Mouse (Mus musculus): ENCODE data around the gene Mta1. TPM values are rescaled to one million over a fixed set of nuclear protein-coding genes. Genes with fewer than 3 reads are reported as not detected.

Gene Mta1
- polyA plus RNA-seq, 1 experiment from 2014 or later = 16.3 TPM

DNA sequence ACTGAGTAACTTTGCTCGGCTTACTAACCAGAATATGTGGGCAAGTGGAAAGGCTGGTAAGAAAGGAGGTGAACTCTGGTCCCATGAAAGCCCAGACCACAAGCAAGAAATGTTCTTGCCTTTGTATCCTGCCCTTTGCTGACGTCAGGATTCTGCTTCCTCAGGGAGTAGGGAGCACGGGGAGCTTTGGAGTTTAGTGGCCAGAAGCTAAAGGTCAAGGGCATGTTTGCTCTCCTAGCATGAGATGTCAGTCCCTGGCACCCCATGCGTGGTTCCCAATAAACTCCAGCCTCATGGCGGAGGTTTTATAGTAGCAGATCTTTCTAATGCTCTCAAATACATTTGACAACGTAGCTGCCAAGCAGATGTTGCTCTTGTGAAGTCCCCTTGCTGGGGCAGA, 26.3 kb upstream of the Mta1 start:
- H3K4me1 ChIP-seq = peaks cover 21% of the 10 kb centered on the region
- H3K9ac ChIP-seq = no peak overlapping the region
- peaks cover 41% of the 10 kb centered on the region for H3K36me3 ChIP-seq
- H3K4me2 ChIP-seq = no peak overlapping the region
- ATAC-seq (replicated peaks; ENCODE audit: low FRiP score) = no peak
- no peaks in the 10 kb centered on the region for H3K27me3 ChIP-seq
- H3K27ac ChIP-seq = no peak overlapping the region
- no peak overlapping the region for H3K4me3 ChIP-seq (replicated peaks)
- H3K9me3 ChIP-seq (replicated peaks) = no peaks in the 10 kb centered on the region
- WGBS = 81% methylated on average over 6 of the region's 6 CpGs

DNA sequence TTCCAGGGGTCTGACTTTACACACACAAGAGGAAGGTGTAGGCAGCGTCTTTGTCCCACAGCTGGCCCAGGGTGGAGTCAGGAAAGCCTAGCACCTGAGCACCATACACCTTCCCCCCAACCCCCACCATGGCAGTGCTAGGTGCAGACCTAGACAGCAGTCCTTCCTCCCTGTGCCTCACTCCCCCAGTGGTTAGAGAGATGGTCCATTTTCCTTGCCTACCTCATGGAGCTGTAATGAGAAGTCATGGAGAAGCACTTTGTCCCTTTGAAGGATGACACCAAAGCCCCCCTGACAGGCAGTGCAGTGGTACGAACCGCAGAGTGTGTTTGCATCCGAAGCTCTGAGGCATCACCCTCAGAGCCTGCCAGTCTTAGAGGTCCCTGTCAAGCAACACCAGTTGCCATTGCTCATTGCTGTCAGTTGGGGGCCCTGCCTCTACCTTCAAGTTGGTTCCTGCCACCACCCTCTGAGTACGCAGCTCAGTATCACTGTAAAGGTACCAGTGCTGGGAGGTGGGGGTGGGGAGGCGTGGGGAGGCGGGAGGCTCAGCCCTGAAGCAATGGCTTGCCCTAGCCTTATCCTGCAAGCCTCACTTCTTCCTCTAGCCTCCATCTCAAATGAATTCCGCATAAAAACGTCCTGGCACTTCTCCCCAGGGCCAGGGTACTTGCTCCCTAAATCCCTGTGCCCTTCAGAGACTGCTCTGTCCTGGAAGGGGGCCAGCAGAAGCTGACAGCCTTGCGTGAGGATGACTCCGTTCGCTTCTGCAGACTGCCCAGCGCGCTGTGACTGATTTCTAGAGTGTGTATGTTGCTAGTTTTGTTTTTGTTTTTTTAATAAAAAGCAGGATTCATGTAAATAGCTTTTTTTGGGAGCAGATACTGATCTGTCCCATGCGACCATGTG, 24.4 kb upstream of the Mta1 start:
- Histone ChIP-seq H3K27ac (peak overlapping the region; percentile 94), H3K9me3 (replicated peaks) (no peaks in the 10 kb centered on the region), H3K27me3 (no peaks in the 10 kb centered on the region), H3K36me3 (peaks cover 35% of the 10 kb centered on the region), H3K4me2 (peak overlapping the region; percentile 94), H3K9ac (peak overlapping the region; percentile 55), H3K4me3 (replicated peaks) (peak overlapping the region; percentile 51), H3K4me1 (peaks cover 21% of the 10 kb centered on the region)
- peak; percentile 34 for ATAC-seq (replicated peaks; ENCODE audit: low FRiP score)
- 7% methylated on average over 15 of the region's 15 CpGs for WGBS

DNA sequence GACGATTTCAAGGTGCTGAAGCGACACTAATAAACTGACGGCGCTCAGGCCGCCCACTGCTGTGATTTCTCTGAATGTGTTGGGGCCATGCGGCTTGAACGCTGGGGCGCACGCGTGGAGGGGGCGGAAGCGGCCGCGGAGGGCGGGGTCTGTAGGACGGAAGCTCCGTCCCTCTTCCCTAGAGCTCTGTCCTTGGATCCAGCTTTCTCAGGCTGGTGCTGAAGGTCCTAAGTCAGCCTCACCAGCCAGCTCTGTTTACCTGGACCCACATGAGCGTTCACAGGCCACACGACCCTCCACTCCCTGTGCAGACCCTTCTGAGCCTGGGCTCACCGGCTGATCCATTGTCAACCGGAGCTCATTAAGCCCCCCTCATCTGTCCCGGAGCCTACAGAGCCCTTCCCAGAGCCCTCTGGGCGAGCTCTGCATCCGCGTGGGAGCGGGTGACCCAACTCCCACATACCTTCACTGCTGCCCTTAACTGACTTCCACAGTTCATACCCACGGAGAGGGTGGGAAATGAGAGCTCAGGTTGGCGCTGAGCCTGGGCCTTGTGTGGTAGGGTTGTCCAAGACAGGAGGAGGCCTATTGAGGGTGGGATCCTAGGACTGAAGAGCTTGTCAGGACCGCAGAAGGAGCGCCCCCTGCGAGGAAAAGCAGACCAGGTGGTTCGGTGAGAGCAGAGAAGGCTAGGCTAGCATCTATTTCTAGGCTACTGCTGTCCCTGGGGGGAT, 23.6 kb upstream of the Mta1 start, which contains the start of gene Tex22:
Tex22 (plus strand) TSS at position 174 of the 734 bp plus-strand sequence.
- peak within 1 kb of the TSS; percentile 94 for H3K4me2 ChIP-seq
- no peaks in the 10 kb centered on the region for H3K27me3 ChIP-seq
- ATAC-seq (replicated peaks; ENCODE audit: low FRiP score) = peak; percentile 93
- H3K9me3 ChIP-seq (replicated peaks) = no peaks in the 10 kb centered on the region
- 2% methylated on average over 32 of the region's 32 CpGs for WGBS
- H3K9ac ChIP-seq = peak within 1 kb of the TSS; percentile 55
- H3K36me3 ChIP-seq = peaks cover 27% of the 10 kb centered on the region
- peak within 1 kb of the TSS; percentile 51 for H3K4me3 ChIP-seq (replicated peaks)
- peaks cover 21% of the 10 kb centered on the region for H3K4me1 ChIP-seq
- H3K27ac ChIP-seq = peak within 1 kb of the TSS; percentile 94

DNA sequence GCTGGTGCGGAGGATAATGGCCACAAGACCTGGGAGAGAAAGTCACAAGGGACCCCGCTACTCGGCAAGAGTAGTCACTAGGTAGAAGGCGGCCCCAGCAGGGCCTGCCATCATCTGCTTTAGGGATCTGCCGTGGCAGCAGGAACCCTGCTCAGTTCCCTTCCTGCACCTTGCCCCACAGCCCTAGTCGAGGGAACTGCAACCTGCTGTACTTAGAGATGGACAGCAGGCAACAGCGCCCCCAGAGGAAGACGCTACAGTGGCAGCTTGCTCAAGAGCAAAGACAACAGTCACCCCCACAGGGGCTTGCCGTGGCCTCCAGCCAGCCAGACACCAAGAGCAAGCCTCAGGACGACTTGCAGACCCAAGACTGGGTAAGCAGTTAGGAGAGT, 23.0 kb upstream of the Mta1 start:
- ATAC-seq (replicated peaks; ENCODE audit: low FRiP score) = peak; percentile 79
- WGBS = 5% methylated on average over 10 of the region's 10 CpGs

DNA sequence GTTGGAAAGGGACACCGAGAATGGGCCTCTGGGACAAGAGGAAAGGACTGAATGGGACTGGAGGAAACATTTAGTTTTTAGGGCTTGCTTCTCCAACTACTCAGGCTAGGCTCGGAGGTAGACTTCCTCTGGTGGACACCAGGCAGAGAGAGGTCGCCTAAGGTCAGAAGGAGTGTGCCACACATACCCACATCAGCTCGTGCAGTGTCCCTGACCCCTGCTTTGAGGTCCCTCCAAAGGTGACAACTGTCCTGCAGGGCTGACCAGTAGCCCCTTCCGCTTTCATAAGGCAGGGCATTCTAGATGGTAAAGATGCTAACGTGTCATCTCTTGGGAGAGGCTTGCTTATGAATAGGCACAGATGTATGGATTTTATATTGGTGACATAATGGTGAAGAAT, 22.6 kb upstream of the Mta1 start:
- H3K27me3 ChIP-seq = no peaks in the 10 kb centered on the region
- peaks cover 21% of the 10 kb centered on the region for H3K4me1 ChIP-seq
- H3K4me3 ChIP-seq (replicated peaks) = 0 out of 2 replicates have a peak overlapping the region, but pooled peaks have one; percentile 51
- WGBS = 51% methylated on average over 6 of the region's 6 CpGs
- no peak for ATAC-seq (replicated peaks; ENCODE audit: low FRiP score)
- no peak overlapping the region for H3K9ac ChIP-seq
- peaks cover 17% of the 10 kb centered on the region for H3K36me3 ChIP-seq
- peak overlapping the region; percentile 94 for H3K4me2 ChIP-seq
- H3K9me3 ChIP-seq (replicated peaks) = no peaks in the 10 kb centered on the region
- H3K27ac ChIP-seq = peak overlapping the region; percentile 94; the same call in 1 of the 2 replicates

More for the DNA sequence above, 23.0 kb upstream of the Mta1 start:
- H3K27ac ChIP-seq = peak overlapping the region; percentile 94
- H3K9ac ChIP-seq = peak overlapping the region; percentile 55
- H3K9me3 ChIP-seq (replicated peaks) = no peaks in the 10 kb centered on the region
- H3K4me3 ChIP-seq (replicated peaks) = peak overlapping the region; percentile 51
- peaks cover 21% of the 10 kb centered on the region for H3K4me1 ChIP-seq
- H3K27me3 ChIP-seq = no peaks in the 10 kb centered on the region
- peaks cover 22% of the 10 kb centered on the region for H3K36me3 ChIP-seq
- peak overlapping the region; percentile 94 for H3K4me2 ChIP-seq

DNA sequence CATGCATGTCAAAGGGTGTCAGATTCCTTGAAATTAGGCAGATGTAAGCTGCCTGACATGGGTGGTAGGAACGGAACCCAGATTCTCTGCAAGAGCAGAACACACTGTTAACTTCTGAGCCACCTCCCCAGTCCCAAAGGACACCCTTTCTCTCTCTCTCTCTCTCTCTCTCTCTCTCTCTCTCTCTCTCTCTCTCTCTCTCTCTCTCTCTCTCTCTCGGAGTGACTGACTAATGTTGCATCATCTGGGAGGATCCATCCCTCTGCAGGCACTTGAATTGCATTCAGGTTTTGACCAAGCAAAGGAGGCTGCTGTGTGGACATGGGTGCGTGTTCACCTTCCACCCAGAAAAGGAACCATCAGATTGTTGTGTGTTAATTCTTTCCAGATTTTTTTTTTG, 10.8 kb upstream of the Mta1 start:
- no peaks in the 10 kb centered on the region for H3K9me3 ChIP-seq (replicated peaks)
- no peak overlapping the region for H3K27ac ChIP-seq
- ATAC-seq (replicated peaks; ENCODE audit: low FRiP score) = no peak
- 55% methylated on average over 3 of the region's 3 CpGs for WGBS
- H3K36me3 ChIP-seq = no peaks in the 10 kb centered on the region
- no peak overlapping the region for H3K9ac ChIP-seq
- 0 out of 2 replicates have a peak, but pooled peaks cover 4% of the 10 kb centered on the region for H3K27me3 ChIP-seq
- no peaks in the 10 kb centered on the region for H3K4me1 ChIP-seq
- H3K4me3 ChIP-seq (replicated peaks) = no peak overlapping the region
- H3K4me2 ChIP-seq = no peak overlapping the region

DNA sequence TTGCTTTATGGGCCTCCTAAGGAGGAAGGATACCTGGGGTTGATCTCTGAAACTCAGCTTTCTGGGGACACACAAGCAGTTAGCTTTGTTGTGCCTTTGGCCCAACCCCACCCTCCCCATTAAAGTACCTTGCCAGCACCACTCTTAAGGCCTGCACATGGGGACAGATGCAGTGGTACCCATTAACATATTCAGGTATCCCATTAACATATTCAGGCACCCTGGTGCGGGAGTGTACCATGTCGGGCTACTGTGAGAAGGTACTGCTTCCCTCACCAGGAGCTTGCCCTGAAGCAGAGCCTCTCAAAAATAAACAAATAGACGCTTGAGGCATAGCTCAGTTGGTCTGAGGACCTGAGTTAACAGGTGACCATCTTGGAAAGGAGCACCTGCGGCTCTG, 10.1 kb upstream of the Mta1 start:
- H3K4me2 ChIP-seq = no peak overlapping the region
- H3K9me3 ChIP-seq (replicated peaks) = no peaks in the 10 kb centered on the region
- H3K4me3 ChIP-seq (replicated peaks) = no peak overlapping the region
- no peak for ATAC-seq (replicated peaks; ENCODE audit: low FRiP score)
- 32% methylated on average over 4 of the region's 4 CpGs for WGBS
- 0 out of 2 replicates have a peak, but pooled peaks cover 4% of the 10 kb centered on the region for H3K27me3 ChIP-seq
- H3K4me1 ChIP-seq = no peaks in the 10 kb centered on the region
- no peak overlapping the region for H3K9ac ChIP-seq
- no peak overlapping the region for H3K27ac ChIP-seq
- H3K36me3 ChIP-seq = no peaks in the 10 kb centered on the region

DNA sequence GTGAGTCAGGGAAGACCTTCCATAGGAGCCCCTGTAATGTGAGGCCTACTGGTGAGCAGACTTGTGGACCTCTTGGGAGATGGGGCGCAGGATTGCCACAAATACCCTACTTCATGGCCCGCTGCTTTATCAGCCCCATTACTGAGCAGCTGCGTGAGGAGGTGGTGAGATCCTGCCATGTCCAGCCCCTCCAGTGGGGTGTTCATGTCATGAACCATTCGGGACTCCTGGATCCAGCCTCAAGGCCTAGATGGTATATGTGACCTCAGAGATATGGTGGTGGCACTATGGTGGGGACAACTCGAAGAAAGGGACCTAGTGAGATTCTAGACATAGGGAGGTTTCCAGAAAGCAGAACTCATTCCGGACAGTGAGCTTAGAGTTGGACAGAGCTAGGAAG, 9.0 kb upstream of the Mta1 start:
- ATAC-seq (replicated peaks; ENCODE audit: low FRiP score) = no peak
- H3K9me3 ChIP-seq (replicated peaks) = no peaks in the 10 kb centered on the region
- no peak overlapping the region for H3K4me3 ChIP-seq (replicated peaks)
- H3K9ac ChIP-seq = no peak overlapping the region
- H3K4me2 ChIP-seq = no peak overlapping the region
- no peaks in the 10 kb centered on the region for H3K36me3 ChIP-seq
- 0 out of 2 replicates have a peak, but pooled peaks cover 4% of the 10 kb centered on the region for H3K27me3 ChIP-seq
- no peak overlapping the region for H3K27ac ChIP-seq
- H3K4me1 ChIP-seq = no peaks in the 10 kb centered on the region
- 90% methylated on average over 6 of the region's 6 CpGs for WGBS

DNA sequence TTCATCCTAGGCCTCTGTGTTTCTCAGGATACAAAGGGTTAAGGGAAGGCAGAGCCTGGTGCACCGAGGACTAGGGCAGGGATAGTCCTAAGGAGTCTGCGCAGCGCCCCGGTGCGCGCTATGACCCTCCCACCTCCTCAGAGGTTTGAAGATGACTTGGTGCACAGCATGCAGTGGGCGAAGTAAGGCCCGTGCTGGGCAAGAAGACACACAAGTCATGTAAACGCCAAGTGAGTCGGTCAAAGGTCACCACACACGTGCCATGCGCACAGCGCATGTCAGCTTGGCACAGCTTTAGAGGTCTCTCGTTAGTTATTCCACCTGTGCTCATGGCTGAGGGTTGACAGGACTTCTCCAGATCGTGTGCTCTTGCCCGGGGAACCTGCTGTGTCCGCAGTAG, 8.0 kb upstream of the Mta1 start:
- Histone ChIP-seq H3K27me3 (0 out of 2 replicates have a peak, but pooled peaks cover 4% of the 10 kb centered on the region), H3K9me3 (replicated peaks) (no peaks in the 10 kb centered on the region), H3K4me3 (replicated peaks) (no peak overlapping the region), H3K9ac (no peak overlapping the region), H3K4me2 (no peak overlapping the region), H3K27ac (no peak overlapping the region), H3K4me1 (no peaks in the 10 kb centered on the region), H3K36me3 (no peaks in the 10 kb centered on the region)
- WGBS = 79% methylated on average over 17 of the region's 17 CpGs
- ATAC-seq (replicated peaks; ENCODE audit: low FRiP score) = no peak

DNA sequence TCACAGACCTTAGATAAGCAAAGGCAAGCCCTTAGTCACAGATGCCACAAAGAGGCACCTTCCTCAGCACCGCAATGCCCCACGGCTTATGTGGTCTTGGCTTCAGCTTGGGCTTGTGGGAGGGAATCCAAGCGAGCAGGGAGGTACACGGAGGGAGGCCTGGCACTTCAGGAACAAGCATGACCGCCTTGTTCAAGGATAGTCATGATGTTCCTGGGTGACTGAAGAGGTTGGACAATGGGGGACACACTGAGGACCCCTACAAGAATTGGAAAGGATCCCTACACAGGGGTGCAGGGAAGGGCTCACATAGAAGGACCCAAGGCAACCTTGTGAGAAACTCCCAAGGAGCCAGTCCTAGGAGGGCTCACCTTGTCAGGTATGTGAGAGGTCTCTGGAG, 1.0 kb upstream of the Mta1 start:
- Histone ChIP-seq H3K9ac (no peak overlapping the region), H3K4me1 (peaks cover 38% of the 10 kb centered on the region), H3K4me3 (replicated peaks) (peak overlapping the region; percentile 92; the same call in 1 of the 2 replicates), H3K27me3 (no peaks in the 10 kb centered on the region), H3K36me3 (no peaks in the 10 kb centered on the region), H3K4me2 (peak overlapping the region; percentile 96), H3K27ac (no peak overlapping the region), H3K9me3 (replicated peaks) (no peaks in the 10 kb centered on the region)
- 86% methylated on average over 5 of the region's 5 CpGs for WGBS
- ATAC-seq (replicated peaks; ENCODE audit: low FRiP score) = 0 out of 2 replicates have a peak, but pooled peaks have one; percentile 0

DNA sequence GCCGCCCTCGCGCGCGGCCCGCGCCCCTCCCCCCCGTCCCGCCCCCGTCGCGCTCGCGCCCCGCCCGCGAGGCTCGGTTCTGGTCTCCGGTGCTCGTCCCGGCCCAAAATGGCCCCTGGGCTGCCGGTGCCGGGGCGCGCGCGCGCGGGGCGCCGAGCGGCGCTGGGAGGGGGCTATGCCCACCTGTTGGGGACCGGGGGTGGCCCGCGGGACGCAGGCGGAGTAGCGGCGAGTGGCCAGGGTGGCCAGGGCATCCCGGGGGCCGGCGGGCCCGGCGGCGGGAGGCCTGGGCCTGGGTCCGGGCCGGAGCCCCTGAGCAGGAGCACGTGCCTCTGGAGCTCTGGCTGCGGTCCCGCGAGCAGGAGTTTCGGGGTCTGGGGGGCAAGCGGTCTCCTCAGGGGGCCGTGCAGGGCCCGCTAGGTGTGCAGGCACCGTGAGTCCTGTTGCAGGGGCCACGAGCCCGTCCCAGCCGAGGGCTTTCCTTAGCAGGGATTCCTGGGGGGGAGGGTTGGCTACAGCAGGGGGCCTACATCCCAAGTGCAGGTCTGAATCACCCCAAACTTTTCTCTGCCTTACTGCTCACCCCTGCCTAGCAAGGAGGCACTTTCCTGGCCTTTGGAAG, 563 bp downstream of the Mta1 start:
- peak overlapping the region; percentile 92 for H3K4me3 ChIP-seq (replicated peaks)
- 0% methylated on average over 40 of the region's 60 CpGs for WGBS
- ATAC-seq (replicated peaks; ENCODE audit: low FRiP score) = peak; percentile 23; the same call in 1 of the 2 replicates
- peaks cover 6% of the 10 kb centered on the region; the same call in 1 of the 2 replicates for H3K36me3 ChIP-seq
- H3K27ac ChIP-seq = peak overlapping the region; percentile 80
- H3K9me3 ChIP-seq (replicated peaks) = no peaks in the 10 kb centered on the region
- H3K4me1 ChIP-seq = peaks cover 50% of the 10 kb centered on the region
- H3K27me3 ChIP-seq = no peaks in the 10 kb centered on the region
- H3K9ac ChIP-seq = peak overlapping the region; percentile 100
- peak overlapping the region; percentile 81 for H3K4me2 ChIP-seq
